Mouse (Mus musculus) limb, embryonic 13.5 days (tissue): ENCODE results near the gene Gm28048. TPM values are rescaled to one million over a fixed set of nuclear protein-coding genes. Genes with fewer than 3 reads are reported as not detected.

ENCODE experiments used
- ATAC-seq: fragments of 200-750 bp; cut with Nextera tagmentation; 2 replicates; pipeline ENCODE4 v1.8.0; 2017; ENCODE audit warnings: low read depth, moderate number of reproducible peaks, moderate TSS enrichment; ENCODE audit not compliant: low FRiP score
- H3K27ac ChIP-seq: fragments of 300-500 bp; sonication (generic); 2 replicates; pipeline ENCODE4 v1.5.1; 2015; ENCODE audit warnings: inconsistent platforms, mild to moderate bottlenecking, moderate library complexity
- H3K27me3 ChIP-seq: fragments of 300-500 bp; sonication (generic); 2 replicates; pipeline ENCODE4 v1.6.1; 2015; ENCODE audit warnings: mild to moderate bottlenecking, inconsistent platforms
- H3K36me3 ChIP-seq: fragments of 300-500 bp; sonication (generic); 2 replicates; pipeline ENCODE4 v1.6.1; 2015; ENCODE audit warnings: inconsistent platforms, mild to moderate bottlenecking, moderate library complexity
- H3K4me1 ChIP-seq: fragments of 300-500 bp; sonication (generic); 2 replicates; pipeline ENCODE4 v1.6.1; 2015; ENCODE audit warnings: inconsistent platforms
- H3K4me2 ChIP-seq: fragments of 300-500 bp; sonication (generic); replicated peaks from 2 replicates; pipeline ENCODE4 v1.6.1; 2015; ENCODE audit warnings: inconsistent platforms, mild to moderate bottlenecking, moderate library complexity
- H3K4me3 ChIP-seq: fragments of 300-500 bp; sonication (generic); 2 replicates; pipeline ENCODE4 v1.5.1; 2015; ENCODE audit warnings: moderate library complexity, mild to moderate bottlenecking, inconsistent platforms
- H3K9ac ChIP-seq: fragments of 300-500 bp; sonication (generic); 2 replicates; pipeline ENCODE4 v1.6.1; 2015; ENCODE audit warnings: mild to moderate bottlenecking, inconsistent platforms
- H3K9me3 ChIP-seq: fragments of 300-500 bp; sonication (generic); 2 replicates; pipeline ENCODE4 v1.6.1; 2016; ENCODE audit warnings: inconsistent platforms
- WGBS: fragments of 180-500 bp; shearing (Covaris S2); methylation state at CpG from one replicate; pipeline ENCODE4 v1.1.7; 2015; 5-methylcytosine and 5-hydroxymethylcytosine counted together
- polyA plus RNA-seq: library from polyadenylated mRNA; unstranded; fragments of >200 nt; fragmentation: Nextera tagmentation; extraction: Ambion mirVana; gene quantifications from 2 replicates; pipeline ENCODE4 v1.2.1, GENCODE M21; 2015

Gene Gm28048
- polyA plus RNA-seq, 1 experiment from 2014 or later, result 7.6 TPM

- no peak for ATAC-seq
- WGBS, result 83% methylated on average over 3 of the region's 3 CpGs
- Histone ChIP-seq H3K36me3 (no peaks in the 10 kb centered on the region), H3K9ac (no peak overlapping the region), H3K4me3 (no peak overlapping the region), H3K4me1 (peaks cover 11% of the 10 kb centered on the region), H3K27ac (no peak overlapping the region), H3K27me3 (no peaks in the 10 kb centered on the region), H3K4me2 (no peak overlapping the region), H3K9me3 (no peaks in the 10 kb centered on the region)
Observed at GRCm38 (mm10) chr11:22876680-22877330, 105.1 kb downstream of the Gm28048 start.

DNA sequence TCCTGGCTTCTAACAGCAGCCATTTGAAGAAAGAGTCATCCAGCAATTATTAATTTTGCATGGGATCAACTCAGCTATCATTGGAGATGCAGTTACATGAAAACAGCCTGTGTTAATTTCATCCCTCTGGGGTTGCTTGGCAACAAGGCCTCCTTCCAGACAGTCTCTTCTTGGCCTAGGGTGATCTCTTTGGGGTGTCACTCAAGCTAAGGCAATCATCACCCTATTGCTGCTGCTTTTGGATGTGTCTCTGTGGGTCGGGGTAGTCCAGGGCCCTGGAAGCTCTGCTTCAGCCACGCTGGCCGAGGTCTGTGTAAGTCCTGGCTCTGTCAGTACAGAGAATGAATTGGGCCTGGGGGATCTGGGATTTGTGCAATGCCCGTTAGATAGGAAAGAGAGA, 106.6 kb downstream of the Gm28048 start:
- H3K27me3 ChIP-seq, result no peaks in the 10 kb centered on the region
- no peak for ATAC-seq

GRCm38 (mm10) chr11:22874747-22875146, 107.1 kb downstream of the Gm28048 start:
- Histone ChIP-seq H3K9ac (no peak overlapping the region), H3K27ac (no peak overlapping the region), H3K36me3 (no peaks in the 10 kb centered on the region), H3K4me2 (no peak overlapping the region), H3K4me1 (peaks cover 11% of the 10 kb centered on the region), H3K4me3 (no peak overlapping the region), H3K27me3 (no peaks in the 10 kb centered on the region), H3K9me3 (no peaks in the 10 kb centered on the region)
- WGBS, result 59% methylated on average over 6 of the region's 6 CpGs
- ATAC-seq, result no peak

More for the DNA sequence above, 106.6 kb downstream of the Gm28048 start:
- Histone ChIP-seq H3K4me3 (no peak overlapping the region), H3K27ac (no peak overlapping the region), H3K9ac (no peak overlapping the region), H3K9me3 (no peaks in the 10 kb centered on the region), H3K4me1 (peaks cover 11% of the 10 kb centered on the region), H3K4me2 (no peak overlapping the region), H3K36me3 (no peaks in the 10 kb centered on the region)
- 73% methylated on average over 4 of the region's 4 CpGs for WGBS

DNA sequence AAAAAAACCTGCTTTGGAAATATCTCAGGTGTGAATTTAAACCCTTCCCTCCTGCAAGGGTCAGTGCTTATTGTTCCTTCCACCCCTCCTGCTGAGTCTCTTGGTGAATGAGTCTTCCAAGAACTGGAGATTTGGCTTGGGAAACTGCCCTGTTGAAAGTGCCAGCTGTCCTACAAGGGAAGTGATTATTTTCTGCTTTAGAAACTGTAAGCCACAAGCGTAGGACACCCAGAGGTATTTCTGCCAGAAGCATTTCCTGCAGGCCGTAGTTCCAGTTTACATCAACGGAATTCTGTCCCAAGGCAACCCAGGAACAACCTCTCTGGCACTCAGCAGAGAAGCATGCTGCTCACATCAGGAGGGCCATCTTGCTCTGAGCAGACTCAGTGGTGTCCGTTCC, 108.5 kb downstream of the Gm28048 start:
- no peak for ATAC-seq
- H3K9ac ChIP-seq, result no peak overlapping the region
- 57% methylated on average over 4 of the region's 4 CpGs for WGBS

GRCm38 (mm10) chr11:22872307-22872680, 109.6 kb downstream of the Gm28048 start:
- Histone ChIP-seq H3K27me3 (no peaks in the 10 kb centered on the region), H3K27ac (no peak overlapping the region; the same call in 1 of the 2 replicates), H3K9ac (no peak overlapping the region), H3K4me3 (no peak overlapping the region), H3K9me3 (no peaks in the 10 kb centered on the region), H3K4me1 (peaks cover 8% of the 10 kb centered on the region), H3K4me2 (peak overlapping the region; percentile 25; the same call in 1 of the 2 replicates), H3K36me3 (no peaks in the 10 kb centered on the region)
- WGBS, result 36% methylated on average over 4 of the region's 4 CpGs
- ATAC-seq, result no peak

More for the DNA sequence above, 108.5 kb downstream of the Gm28048 start:
- H3K36me3 ChIP-seq, result no peaks in the 10 kb centered on the region
- peaks cover 8% of the 10 kb centered on the region for H3K4me1 ChIP-seq
- H3K9me3 ChIP-seq, result no peaks in the 10 kb centered on the region
- no peak overlapping the region for H3K4me3 ChIP-seq
- H3K27me3 ChIP-seq, result no peaks in the 10 kb centered on the region
- no peak overlapping the region for H3K27ac ChIP-seq
- H3K4me2 ChIP-seq, result no peak overlapping the region

GRCm38 (mm10) chr11:22871628-22872306, 110.1 kb downstream of the Gm28048 start:
- Histone ChIP-seq H3K4me2 (peak overlapping the region; percentile 25; the same call in 1 of the 2 replicates), H3K27ac (no peak overlapping the region)

GRCm38 (mm10) chr11:22868582-22868981, 113.3 kb downstream of the Gm28048 start:
- no peak for ATAC-seq
- Histone ChIP-seq H3K4me1 (peaks cover 8% of the 10 kb centered on the region), H3K36me3 (no peaks in the 10 kb centered on the region), H3K4me2 (no peak overlapping the region), H3K27ac (no peak overlapping the region), H3K27me3 (0 out of 2 replicates have a peak, but pooled peaks cover 5% of the 10 kb centered on the region), H3K9ac (no peak overlapping the region), H3K4me3 (no peak overlapping the region), H3K9me3 (no peaks in the 10 kb centered on the region)
- 85% methylated on average over 8 of the region's 8 CpGs for WGBS

More at GRCm38 (mm10) chr11:22871628-22872306, 110.1 kb downstream of the Gm28048 start:
- ATAC-seq, result no peak
- H3K27me3 ChIP-seq, result no peaks in the 10 kb centered on the region
- H3K4me1 ChIP-seq, result peaks cover 8% of the 10 kb centered on the region
- no peak overlapping the region for H3K9ac ChIP-seq
- 61% methylated on average over 7 of the region's 7 CpGs for WGBS
- no peak overlapping the region for H3K4me3 ChIP-seq
- no peaks in the 10 kb centered on the region for H3K36me3 ChIP-seq
- H3K9me3 ChIP-seq, result no peaks in the 10 kb centered on the region

- WGBS, result 85% methylated on average over 5 of the region's 5 CpGs
Observed at GRCm38 (mm10) chr11:22867691-22868090, 114.2 kb downstream of the Gm28048 start.

GRCm38 (mm10) chr11:22865635-22866246, 116.1 kb downstream of the Gm28048 start:
- no peaks in the 10 kb centered on the region for H3K9me3 ChIP-seq
- 81% methylated on average over 7 of the region's 7 CpGs for WGBS
- ATAC-seq, result no peak

More at GRCm38 (mm10) chr11:22867691-22868090, 114.2 kb downstream of the Gm28048 start:
- no peak overlapping the region for H3K4me2 ChIP-seq
- no peak for ATAC-seq
- H3K9ac ChIP-seq, result no peak overlapping the region
- H3K9me3 ChIP-seq, result no peaks in the 10 kb centered on the region
- no peak overlapping the region for H3K27ac ChIP-seq
- H3K27me3 ChIP-seq, result 0 out of 2 replicates have a peak, but pooled peaks cover 12% of the 10 kb centered on the region
- peaks cover 8% of the 10 kb centered on the region for H3K4me1 ChIP-seq
- H3K36me3 ChIP-seq, result no peaks in the 10 kb centered on the region
- H3K4me3 ChIP-seq, result no peak overlapping the region

DNA sequence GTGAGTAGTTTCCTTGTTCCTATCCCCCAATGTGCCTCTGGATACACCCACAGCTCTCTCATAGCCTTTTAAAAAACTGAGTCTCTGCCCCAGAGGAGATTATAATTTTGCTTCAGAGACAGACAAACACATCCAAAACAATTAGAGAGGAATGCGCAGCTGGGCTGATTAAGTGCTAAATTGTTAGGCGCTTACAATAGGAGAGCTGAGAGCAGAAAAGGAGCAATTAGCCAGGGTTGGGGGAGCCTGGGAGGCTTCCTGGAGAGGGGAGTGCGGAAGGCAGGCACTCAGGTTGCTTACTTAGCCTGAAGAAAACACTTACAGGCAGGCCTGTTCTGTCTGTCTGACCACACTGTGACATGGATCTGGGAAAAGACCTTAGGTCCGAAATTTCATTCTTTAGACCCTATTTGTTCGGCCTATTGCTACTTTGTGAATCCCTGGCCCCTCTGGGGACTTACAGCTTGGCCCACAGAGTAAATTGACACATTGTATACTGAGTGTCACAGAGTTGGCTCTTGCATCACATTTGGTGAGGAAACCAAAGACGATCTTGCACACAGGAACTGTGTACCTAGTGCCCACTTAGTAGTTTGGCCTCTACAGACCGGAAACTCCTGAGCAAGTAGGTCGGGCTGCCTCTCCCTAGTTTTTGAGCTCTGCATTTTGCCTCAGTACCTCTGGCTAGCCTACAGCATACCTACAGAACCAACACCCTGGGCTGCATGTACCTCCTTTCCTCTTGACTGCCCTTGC, 117.4 kb downstream of the Gm28048 start:
- Histone ChIP-seq H3K27ac (no peak overlapping the region), H3K27me3 (peaks cover 35% of the 10 kb centered on the region), H3K4me3 (no peak overlapping the region), H3K36me3 (no peaks in the 10 kb centered on the region), H3K9ac (no peak overlapping the region), H3K9me3 (no peaks in the 10 kb centered on the region), H3K4me2 (no peak overlapping the region), H3K4me1 (peaks cover 8% of the 10 kb centered on the region)
- no peak for ATAC-seq
- WGBS, result 53% methylated on average over 8 of the region's 8 CpGs

More at GRCm38 (mm10) chr11:22865635-22866246, 116.1 kb downstream of the Gm28048 start:
- H3K4me1 ChIP-seq, result 0 out of 2 replicates have a peak, but pooled peaks cover 2% of the 10 kb centered on the region
- H3K4me3 ChIP-seq, result no peak overlapping the region
- H3K27ac ChIP-seq, result no peak overlapping the region
- H3K36me3 ChIP-seq, result no peaks in the 10 kb centered on the region
- H3K27me3 ChIP-seq, result peaks cover 28% of the 10 kb centered on the region
- H3K9ac ChIP-seq, result no peak overlapping the region
- no peak overlapping the region for H3K4me2 ChIP-seq

DNA sequence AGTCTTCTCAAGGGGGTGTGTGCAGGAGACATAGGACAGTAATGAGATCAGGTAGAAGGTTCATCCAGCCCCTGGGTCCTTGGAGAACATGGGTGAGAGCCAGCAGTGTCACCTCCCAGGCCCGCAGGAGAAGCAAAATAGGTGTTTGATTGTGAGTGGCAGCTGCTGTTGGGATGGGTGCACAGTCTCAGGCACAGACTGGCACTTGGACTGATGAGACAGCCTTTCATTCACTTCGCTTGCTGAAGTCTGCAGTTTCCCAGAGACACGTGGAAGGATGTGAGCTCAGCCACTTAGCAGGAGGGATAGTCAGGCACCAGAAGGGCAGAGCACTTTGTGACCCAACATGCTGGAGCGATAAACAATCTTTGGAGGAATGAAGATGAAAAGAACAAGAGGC, 118.3 kb downstream of the Gm28048 start:
- Histone ChIP-seq H3K27ac (no peak overlapping the region), H3K9me3 (no peaks in the 10 kb centered on the region), H3K9ac (no peak overlapping the region), H3K36me3 (no peaks in the 10 kb centered on the region), H3K4me2 (no peak overlapping the region), H3K4me3 (no peak overlapping the region), H3K4me1 (peaks cover 14% of the 10 kb centered on the region), H3K27me3 (peaks cover 42% of the 10 kb centered on the region)
- WGBS, result 45% methylated on average over 4 of the region's 4 CpGs
- no peak for ATAC-seq
